Mouse (Mus musculus) thymus, adult 2 months (tissue): ENCODE results near the gene Mboat7.
"Not testable (repeated sequence)": the region's sequence is repeated elsewhere in the genome, so short reads cannot be mapped to it uniquely, and the experiment has no call there.

Experiments
- CTCF ChIP-seq: fragments of 200-500 bp; IDR thresholded peaks from 2 replicates; pipeline ENCODE4 v1.5.1; 2012; ENCODE audit warnings: mild to moderate bottlenecking, control low read depth, low read length, moderate library complexity, borderline replicate concordance; ENCODE audit not compliant: control insufficient read depth, poor library complexity, insufficient read depth; ENCODE audit errors: extremely low read depth
- POLR2A ChIP-seq: fragments of 200-500 bp; IDR thresholded peaks from 2 replicates; pipeline ENCODE4 v1.6.1; 2012; ENCODE audit warnings: mild to moderate bottlenecking, low read length, control low read depth, moderate library complexity; ENCODE audit not compliant: control insufficient read depth, poor library complexity, insufficient read depth; ENCODE audit errors: extremely low read depth

DNA sequence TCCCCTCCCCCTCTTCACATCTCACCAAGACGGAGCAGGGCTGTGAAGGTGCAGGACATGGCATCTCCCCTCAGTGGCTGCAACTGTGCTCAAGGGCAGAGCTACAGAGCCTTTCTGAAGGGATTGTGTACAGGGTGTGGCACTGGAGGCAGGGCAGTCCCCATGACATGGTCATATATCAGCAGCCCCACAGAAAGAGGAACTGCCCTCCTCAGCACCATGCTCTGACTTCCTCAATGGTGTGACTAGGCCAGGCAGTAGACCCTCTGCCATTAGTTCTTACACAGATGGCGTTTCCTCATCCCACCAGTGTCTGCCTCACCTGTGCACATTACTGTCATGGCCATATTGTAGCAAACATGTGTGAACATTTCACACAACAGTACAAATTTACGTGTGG is 26.9 kb upstream of the Mboat7 start, which contains the start of gene Pirb:
- not testable (repeated sequence) for TF ChIP-seq CTCF, POLR2A
